Mouse (Mus musculus) ES-Bruce4 (cell line): ENCODE measurements around the gene Fryl.

Source experiments
- EP300 ChIP-seq: IDR thresholded peaks from 2 replicates; pipeline ENCODE4 v1.6.1; 2011; ENCODE audit warnings: low read depth, low read length; ENCODE audit not compliant: insufficient read depth
- POLR2A ChIP-seq: IDR thresholded peaks from one replicate; pipeline ENCODE4 v1.8.1; 2011; ENCODE audit warnings: low read length; ENCODE audit not compliant: insufficient read depth

DNA sequence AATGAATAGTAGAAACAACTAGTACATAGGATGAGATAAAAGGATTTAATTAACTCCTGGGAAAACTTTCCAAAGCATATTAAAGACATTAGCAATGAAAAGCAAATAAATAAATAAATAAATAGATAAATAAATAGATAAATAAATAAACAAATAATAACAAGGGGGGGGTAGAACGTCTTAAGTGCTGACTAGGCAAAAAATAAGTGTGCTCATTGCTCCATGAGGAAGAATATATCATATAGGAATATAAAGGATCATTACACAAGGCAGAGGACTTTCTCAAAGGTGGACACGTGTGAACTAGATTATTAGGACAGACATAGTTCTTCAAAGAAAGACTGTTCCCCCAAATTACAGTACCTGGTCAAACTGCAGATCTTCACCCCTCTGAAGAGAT lies 120.5 kb downstream of the Fryl start:
- no peak for TF ChIP-seq EP300
- TF ChIP-seq POLR2A = no peak
